Mouse (Mus musculus): ENCODE results near the gene Gm28308. TPM values are rescaled to one million over a fixed set of nuclear protein-coding genes. Genes with fewer than 3 reads are reported as not detected.

The Gm28308 gene
- total RNA-seq (2012; rRNA removed) (not detected in 2 replicates), polyA plus RNA-seq (2012; ENCODE audit: insufficient read depth in 1 of 2, insufficient read length in 2 of 2, low read depth in 1 of 2, low replicate concordance in 2 of 2, missing spikeins in 1 of 2) (not detected)

- Histone ChIP-seq H3K9me3 (replicated peaks; ENCODE audit: insufficient read depth, low read length) (no peaks in the 10 kb centered on the region), H3K27me3 (ENCODE audit: control insufficient read depth in 1 of 2, insufficient read depth in 2 of 2, low read length in 2 of 2) (no peaks in the 10 kb centered on the region), H3K9ac (ENCODE audit: control insufficient read depth, low read depth, low read length, poor library complexity, severe bottlenecking) (no peak within 1 kb of the TSS), H3K4me1 (ENCODE audit: control insufficient read depth in 1 of 2, insufficient read depth in 2 of 2, low read length in 2 of 2) (no peaks in the 10 kb centered on the region), H3K36me3 (ENCODE audit: control insufficient read depth in 1 of 2, insufficient read depth in 2 of 2, low read length in 2 of 2) (no peaks in the 10 kb centered on the region), H3K79me2 (ENCODE audit: control insufficient read depth, insufficient read depth, low read length, poor library complexity) (no peaks in the 10 kb centered on the region), H3K27ac (ENCODE audit: control insufficient read depth, low read depth, low read length) (no peak within 1 kb of the TSS), H3K4me3 (ENCODE audit: control insufficient read depth in 1 of 2, insufficient read depth in 1 of 2, low read depth in 2 of 2, low read length in 2 of 2) (no peak within 1 kb of the TSS)
- DNase-seq (ENCODE audit: low read depth, low spot score), result no peak
- TF ChIP-seq UBTF (IDR thresholded peaks at IDR 0.05; ENCODE audit: borderline replicate concordance, insufficient read depth, low read depth, low read length), result no peak
- no peak for TF ChIP-seq SMC3 (IDR thresholded peaks at IDR 0.05; ENCODE audit: low read depth, low read length)
- no peak for TF ChIP-seq MAX (IDR thresholded peaks at IDR 0.05; ENCODE audit: low read length)
- TF ChIP-seq ZNF384 (IDR thresholded peaks at IDR 0.05; ENCODE audit: low read depth, low read length), result no peak
- TF ChIP-seq MYB (IDR thresholded peaks at IDR 0.05; ENCODE audit: low read depth, low read length), result no peak
- no peak for TF ChIP-seq RCOR1 (IDR thresholded peaks at IDR 0.05; ENCODE audit: low read depth, low read length)
- TF ChIP-seq NELFE (IDR thresholded peaks at IDR 0.05; ENCODE audit: low read depth, low read length), result no peak
- TF ChIP-seq HCFC1 (IDR thresholded peaks at IDR 0.05; ENCODE audit: low read depth, low read length), result no peak
- no peak for TF ChIP-seq USF2 (IDR thresholded peaks at IDR 0.05; ENCODE audit: borderline replicate concordance in 1 of 2, insufficient read depth in 1 of 2, low read depth in 1 of 2, low read length in 2 of 2)
- TF ChIP-seq ZC3H11A (IDR thresholded peaks at IDR 0.05; ENCODE audit: low read depth, low read length), result no peak
Measured at GRCm38 (mm10) chr6:52213119-52213986, at the start of gene Gm28308, which contains the start of gene Hoxa3. Gene Gm28308 (minus strand): TSS chr6:52213339. Gene Hoxa3 (minus strand): TSS chr6:52213336.

GRCm38 (mm10) chr6:52262463-52263320 is 49.6 kb upstream of the Gm28308 start:
- H3K27me3 ChIP-seq (ENCODE audit: control insufficient read depth in 1 of 2, insufficient read depth in 2 of 2, low read length in 2 of 2), result no peaks in the 10 kb centered on the region
- no peaks in the 10 kb centered on the region for H3K79me2 ChIP-seq (ENCODE audit: control insufficient read depth, insufficient read depth, low read length, poor library complexity)
- TF ChIP-seq UBTF (IDR thresholded peaks at IDR 0.05; ENCODE audit: borderline replicate concordance, insufficient read depth, low read depth, low read length) (no peak), E2F4 (IDR thresholded peaks at IDR 0.05; ENCODE audit: borderline replicate concordance, low read depth, low read length) (no peak), TBP (IDR thresholded peaks at IDR 0.05; ENCODE audit: low read depth, low read length) (no peak), SIN3A (IDR thresholded peaks at IDR 0.05; ENCODE audit: low read length) (no peak), POLR2A (IDR thresholded peaks at IDR 0.05; ENCODE audit: control insufficient read depth in 1 of 2, insufficient read depth in 1 of 2, low read depth in 1 of 2, low read length in 2 of 2, poor library complexity in 1 of 2) (no peak), MAX (IDR thresholded peaks at IDR 0.05; ENCODE audit: low read length) (no peak), ZMIZ1 (IDR thresholded peaks at IDR 0.05; ENCODE audit: low read depth, low read length) (no peak), RAD21 (IDR thresholded peaks at IDR 0.05; ENCODE audit: low read depth, low read length) (no peak), ZNF384 (IDR thresholded peaks at IDR 0.05; ENCODE audit: low read depth, low read length) (no peak), MYB (IDR thresholded peaks at IDR 0.05; ENCODE audit: low read depth, low read length) (no peak), MAZ (IDR thresholded peaks at IDR 0.05; ENCODE audit: low read depth, low read length) (no peak), EP300 (IDR thresholded peaks at IDR 0.05; ENCODE audit: low read depth in 1 of 2, low read length in 2 of 2) (no peak), MEF2A (IDR thresholded peaks at IDR 0.05; ENCODE audit: extremely low read depth, insufficient replicate concordance, low read depth, low read length, poor library complexity, severe bottlenecking) (no peak), BHLHE40 (IDR thresholded peaks at IDR 0.05; ENCODE audit: borderline replicate concordance, low read depth, low read length) (no peak), ZKSCAN1 (IDR thresholded peaks at IDR 0.05; ENCODE audit: low read depth, low read length) (no peak), SMC3 (IDR thresholded peaks at IDR 0.05; ENCODE audit: low read depth, low read length) (no peak), MYC (IDR thresholded peaks at IDR 0.05; ENCODE audit: low read depth, low read length) (no peak), MXI1 (IDR thresholded peaks at IDR 0.05; ENCODE audit: low read depth, low read length) (no peak)
- H3K27ac ChIP-seq (ENCODE audit: control insufficient read depth, low read depth, low read length), result no peak overlapping the region
- H3K4me3 ChIP-seq (ENCODE audit: control insufficient read depth in 1 of 2, insufficient read depth in 1 of 2, low read depth in 2 of 2, low read length in 2 of 2), result no peak overlapping the region
- DNase-seq (ENCODE audit: low read depth, low spot score), result no peak
- no peak overlapping the region for H3K9ac ChIP-seq (ENCODE audit: control insufficient read depth, low read depth, low read length, poor library complexity, severe bottlenecking)
- H3K36me3 ChIP-seq (ENCODE audit: control insufficient read depth in 1 of 2, insufficient read depth in 2 of 2, low read length in 2 of 2), result no peaks in the 10 kb centered on the region
- H3K4me1 ChIP-seq (ENCODE audit: control insufficient read depth in 1 of 2, insufficient read depth in 2 of 2, low read length in 2 of 2), result no peaks in the 10 kb centered on the region
- H3K9me3 ChIP-seq (replicated peaks; ENCODE audit: insufficient read depth, low read length), result no peaks in the 10 kb centered on the region
